Mouse (Mus musculus) 416B (cell line): ENCODE measurements at regions not wholly inside any gene's neighbourhood (a gene's known extent, or its start where the extent isn't known, plus 50 kb on each side); places are given as distances from the start of the nearest gene placed in this dataset.

Experiments
- DNase-seq: peaks from one replicate; pipeline ENCODE4 v3.0.0; 2011; ENCODE audit warnings: low read depth

GRCm38 (mm10) chr15:57644331-57644953 is 167.0 kb upstream of the Slc22a22 start:
- peak; percentile 52 for DNase-seq

DNA sequence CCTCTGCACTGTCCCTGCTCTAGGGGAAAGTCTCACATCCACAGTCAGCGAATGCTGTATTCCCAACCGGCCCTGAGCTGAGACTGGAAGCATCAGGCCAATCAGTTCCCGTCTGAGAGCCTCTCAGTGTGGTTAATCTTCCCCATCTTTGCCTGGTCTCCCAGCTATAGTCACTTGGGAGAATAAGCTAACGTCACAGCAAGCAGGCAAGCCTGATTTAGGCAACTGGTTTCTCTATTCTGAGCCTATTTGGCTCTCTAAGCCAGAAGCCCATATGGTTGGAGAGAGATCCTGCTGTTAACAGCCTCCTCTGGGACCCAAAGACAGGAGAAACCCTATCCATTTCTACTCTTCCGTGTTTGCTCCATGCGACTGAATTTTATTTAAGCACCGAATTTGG is 161.7 kb upstream of the Slc22a22 start:
- no peak for DNase-seq

GRCm38 (mm10) chr15:57633067-57633466 is 155.6 kb upstream of the Slc22a22 start:
- no peak for DNase-seq

GRCm38 (mm10) chr15:57632537-57632936 is 155.1 kb upstream of the Slc22a22 start:
- DNase-seq: no peak

- DNase-seq: no peak
Observed at GRCm38 (mm10) chr15:57618466-57618865, 141.0 kb upstream of the Slc22a22 start.

GRCm38 (mm10) chr15:57616880-57617391 is 139.5 kb upstream of the Slc22a22 start:
- no peak for DNase-seq

DNA sequence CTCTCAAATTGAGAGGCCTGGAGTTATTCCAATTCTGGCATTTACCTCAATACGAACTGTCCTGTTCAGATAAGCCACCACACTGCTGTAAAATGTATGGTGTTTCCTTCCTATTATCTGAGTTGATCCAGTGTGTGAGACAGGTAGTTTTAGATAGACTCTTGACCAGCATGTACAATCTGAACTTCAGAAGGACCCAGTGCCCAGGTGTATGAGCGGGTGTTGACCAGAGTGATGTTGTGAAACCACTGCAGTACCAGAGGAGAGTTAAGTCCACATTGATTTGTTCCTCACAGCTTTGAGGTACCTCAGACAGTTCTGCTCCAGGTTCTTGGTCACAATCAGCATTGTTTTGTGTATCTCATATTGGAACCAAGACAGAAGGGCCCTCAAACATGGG is 132.6 kb upstream of the Slc22a22 start:
- DNase-seq: no peak

DNA sequence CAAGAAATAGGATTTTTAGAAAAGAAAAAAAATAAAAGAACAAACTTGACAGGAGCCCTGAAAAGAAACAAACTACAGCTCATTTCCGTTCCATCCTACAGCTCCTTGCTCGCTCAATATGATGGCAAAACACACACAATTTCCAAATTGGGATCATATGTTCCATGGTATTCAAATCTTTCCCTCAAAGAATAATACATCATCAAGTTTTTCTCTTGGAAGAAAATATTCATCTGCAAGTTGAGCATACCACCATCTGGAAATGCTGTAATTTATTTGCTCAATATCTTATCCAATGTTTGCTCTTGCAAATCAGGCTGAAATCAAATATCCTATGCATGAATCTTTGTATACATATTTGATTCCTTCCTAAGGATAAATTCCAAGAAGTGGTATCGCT is 131.1 kb upstream of the Slc22a22 start:
- DNase-seq: no peak

DNA sequence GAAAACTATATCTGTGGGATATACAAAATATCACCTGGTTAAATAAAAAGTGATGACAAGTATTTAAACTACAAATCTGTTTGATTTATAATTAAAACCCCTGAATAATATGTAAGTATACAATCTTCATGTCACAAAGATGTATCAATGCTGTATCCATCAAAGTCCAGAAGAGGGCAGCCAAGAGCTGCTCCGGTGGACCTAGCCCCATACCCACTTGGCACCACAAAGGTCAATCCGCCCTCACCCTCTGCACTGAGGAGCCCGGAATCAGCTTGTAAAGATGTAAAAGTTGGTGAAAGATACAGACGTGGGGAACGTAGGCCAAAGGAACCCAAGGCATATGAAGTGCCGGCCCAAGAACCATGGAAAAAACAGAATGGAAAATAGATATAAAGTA is 123.1 kb upstream of the Slc22a22 start:
- peak; percentile 66 for DNase-seq

- DNase-seq: no peak
Observed at GRCm38 (mm10) chr15:57593326-57594004, 116.0 kb upstream of the Slc22a22 start.

- DNase-seq: no peak
Observed at GRCm38 (mm10) chr15:57590597-57591219, 113.3 kb upstream of the Slc22a22 start.

GRCm38 (mm10) chr15:57589404-57590377 is 112.3 kb upstream of the Slc22a22 start:
- DNase-seq: no peak

DNA sequence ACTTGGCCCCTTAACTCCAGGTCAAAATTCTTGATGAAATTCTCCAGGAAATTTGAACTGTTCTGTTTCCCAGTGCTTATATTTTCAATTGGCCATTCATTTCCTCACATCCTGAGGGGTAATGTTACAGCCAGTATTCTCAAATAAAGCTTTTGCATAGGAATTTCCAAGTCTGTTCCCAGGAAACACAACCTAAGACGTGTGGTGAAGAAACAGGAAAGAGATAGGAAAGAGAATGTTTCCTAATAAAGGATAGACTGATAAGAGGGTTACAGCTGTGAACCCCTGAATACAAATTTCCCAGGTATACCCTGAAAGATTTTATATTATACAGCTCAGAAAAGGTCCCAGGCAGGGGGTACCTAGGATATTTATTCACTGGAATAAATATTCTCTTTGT is 108.0 kb upstream of the Slc22a22 start:
- DNase-seq: no peak

- DNase-seq: no peak
Observed at GRCm38 (mm10) chr15:57584498-57584897, 107.1 kb upstream of the Slc22a22 start.

- DNase-seq: no peak
Observed at GRCm38 (mm10) chr15:57581266-57581665, 103.8 kb upstream of the Slc22a22 start.

DNA sequence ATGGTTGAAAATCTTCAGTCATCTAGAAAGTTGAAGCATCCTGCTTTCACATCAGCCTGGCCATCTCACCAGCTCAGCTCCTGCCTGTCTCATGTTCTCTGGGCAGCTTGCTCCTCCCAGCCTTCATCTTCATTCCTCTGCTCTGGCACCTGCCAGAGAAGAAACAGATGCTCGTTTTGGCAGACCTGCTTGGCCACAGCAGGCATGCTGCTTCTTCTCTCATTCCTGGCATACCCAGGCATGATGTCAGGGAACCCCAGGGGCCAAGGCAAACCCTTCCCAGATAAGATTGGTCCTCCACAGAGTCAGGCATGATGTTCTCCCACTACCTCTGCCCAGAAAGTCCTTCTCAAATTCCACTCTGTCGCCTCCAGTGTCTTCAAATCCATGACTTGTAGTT is 101.4 kb upstream of the Slc22a22 start:
- DNase-seq: no peak

GRCm38 (mm10) chr15:57574080-57574618 is 96.7 kb upstream of the Slc22a22 start:
- DNase-seq: peak; percentile 4

- DNase-seq: no peak
Observed at GRCm38 (mm10) chr15:57572460-57572859, 95.0 kb upstream of the Slc22a22 start.

DNA sequence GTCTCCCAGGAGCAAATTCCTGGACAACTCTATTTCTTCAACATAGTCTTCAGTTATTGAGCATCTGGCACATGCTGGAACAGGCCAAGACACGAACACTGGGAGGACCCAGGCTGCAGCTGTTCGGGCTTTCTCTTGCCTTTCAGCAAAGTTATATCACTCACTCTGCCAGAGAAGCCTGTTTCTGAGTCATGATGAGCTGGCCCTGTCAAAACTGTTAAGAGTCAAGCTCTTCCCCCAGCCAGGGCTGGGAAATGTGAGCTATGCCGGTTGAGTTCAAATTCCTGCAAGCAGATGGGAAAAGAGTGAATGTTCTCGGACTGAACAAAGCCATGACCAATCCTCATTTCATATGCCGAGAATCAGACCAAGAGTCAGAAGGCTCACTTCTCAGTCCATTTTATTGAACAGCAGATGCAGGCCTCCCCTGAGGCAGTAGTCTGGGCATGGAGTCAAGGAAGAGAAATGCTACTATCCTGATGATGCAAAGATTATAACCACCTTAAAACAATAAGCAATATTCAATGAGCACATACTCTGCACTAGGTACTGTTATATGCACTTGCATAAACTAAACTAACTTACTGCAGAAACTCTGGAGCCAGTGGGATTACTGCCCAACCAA is 90.7 kb upstream of the Slc22a22 start:
- DNase-seq: no peak

GRCm38 (mm10) chr15:57547154-57547553 is 69.7 kb upstream of the Slc22a22 start:
- DNase-seq: no peak

GRCm38 (mm10) chr15:57545141-57545540 is 67.7 kb upstream of the Slc22a22 start:
- DNase-seq: no peak
